14 mouse cellular contexts compared by ENCODE assay signal in the genomic region with DNA sequence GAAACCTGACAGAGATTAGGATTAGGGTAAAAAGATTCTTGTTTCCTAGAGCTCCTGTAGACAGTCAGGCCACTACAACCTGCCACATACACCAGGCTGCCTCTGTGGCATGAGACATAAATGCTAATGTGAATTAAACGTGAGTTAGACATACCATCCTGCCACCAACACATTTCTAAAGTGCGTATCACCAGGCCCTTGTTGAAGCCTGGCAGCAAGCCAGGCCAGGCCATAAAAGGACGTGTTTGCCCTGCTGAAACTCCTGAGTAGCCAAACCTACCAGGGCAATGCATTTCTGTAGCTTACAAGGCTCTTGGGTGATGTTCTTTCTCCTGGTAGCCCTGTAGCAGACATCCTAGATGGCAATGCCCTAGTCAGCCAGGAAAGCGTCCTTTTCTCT.
A peak's percentile ranks its signal among the peaks of the same experiment; 100 is the strongest.
DNase-seq lines count a peak whose midpoint lies in the region; TF ChIP-seq lines count a peak whose summit lies in the region.
"Had no signal": no experiment of that assay in that cellular context is flagged by ENCODE, and none has a peak within 500 bp of the region (broad histone marks: within the 10 kb centered on the region; RNA-seq: fewer than 3 reads in every experiment).

No protein-coding gene starts in this region.

- no peak for TF ChIP-seq CTCF in thymus, adult 2 months (IDR thresholded peaks at IDR 0.05; ENCODE audit: borderline replicate concordance, control insufficient read depth, extremely low read depth, insufficient read depth, low read length, poor library complexity)

- no peaks in the 10 kb centered on the region for H3K27me3 ChIP-seq in thymus, adult 2 months (ENCODE audit: control insufficient read depth, insufficient read depth, low read length)
- H3K27me3 ChIP-seq: embryonic facial prominence, embryonic 13.5 days; forebrain, embryonic 13.5 days; limb, embryonic 12.5 days had no signal

- TF ChIP-seq POLR2A in thymus, adult 2 months (IDR thresholded peaks at IDR 0.05; ENCODE audit: control insufficient read depth, extremely low read depth, insufficient read depth, low read length, poor library complexity): no peak

- no peak overlapping the region for H3K27ac ChIP-seq in thymus, adult 2 months (ENCODE audit: control insufficient read depth, insufficient read depth, low read length)
- H3K27ac ChIP-seq: embryonic facial prominence, embryonic 13.5 days; forebrain, embryonic 13.5 days; hindbrain, postnatal 0 days; limb, embryonic 12.5 days; midbrain, embryonic 10.5 days had no signal

- 66% methylated on average over 4 of the region's 4 CpGs for WGBS in thymus, adult 2 months

- H3K4me1 ChIP-seq in thymus, adult 2 months (replicated peaks; ENCODE audit: control insufficient read depth, insufficient read depth, low read length): no peaks in the 10 kb centered on the region
- H3K4me1 ChIP-seq: embryonic facial prominence, embryonic 13.5 days; forebrain, embryonic 13.5 days; limb, embryonic 12.5 days; midbrain, embryonic 10.5 days had no signal

- DNase-seq in heart, adult 11 months: peak; percentile 55
- DNase-seq in heart, adult 8-10 months (ENCODE audit: low spot score): no peak
- DNase-seq in kidney, postnatal 14 days: peak; percentile 15
- no peak for DNase-seq in kidney, adult 11 months
- peak; percentile 3 for DNase-seq in retina, postnatal 1 day
- DNase-seq in retina, embryonic 14.5 days (ENCODE audit: low spot score): no peak
- no peak for DNase-seq in thymus, adult 2 months
- DNase-seq: liver, postnatal 0 days; thymus, adult 18-20 months had no signal

- H3K4me3 ChIP-seq in thymus, adult 2 months (ENCODE audit: control insufficient read depth, insufficient read depth, low read length): no peak overlapping the region
- H3K4me3 ChIP-seq: embryonic facial prominence, embryonic 13.5 days; forebrain, embryonic 13.5 days; limb, embryonic 12.5 days; midbrain, embryonic 10.5 days had no signal

- no peaks in the 10 kb centered on the region for H3K36me3 ChIP-seq in thymus, adult 2 months (ENCODE audit: control insufficient read depth, insufficient read depth, low read length)
- H3K36me3 ChIP-seq: embryonic facial prominence, embryonic 13.5 days; limb, embryonic 12.5 days; midbrain, embryonic 10.5 days had no signal

Comparison
In these comparisons a context has a peak if more than half of its experiments do, and no peak if none do; other contexts are left out.
1. DNase-seq: peak in heart, adult 11 months (single experiment), kidney, postnatal 14 days (single experiment) and retina, postnatal 1 day (single experiment); none in heart, adult 8-10 months (single experiment), kidney, adult 11 months (single experiment), retina, embryonic 14.5 days (single experiment) and thymus, adult 2 months (single experiment).